Mouse (Mus musculus) natural killer cell, adult 2 months (primary cell): Measurements from ENCODE around the gene Acsf3.

Experiments used
- DNase-seq, 2 experiments: peaks; one replicate each; pipeline ENCODE4 v3.0.0; 2022; ENCODE audit warnings: low spot score in 2 of 2

Acsf3 gene

GRCm38 (mm10) chr8:122811870-122812494, 36.7 kb downstream of the Acsf3 start:
- no peak for DNase-seq

- no peak for DNase-seq
Observed at GRCm38 (mm10) chr8:122812610-122813250, 37.4 kb downstream of the Acsf3 start.

- no peak for DNase-seq
Observed at GRCm38 (mm10) chr8:122814608-122815007, 39.3 kb downstream of the Acsf3 start.

- no peak for DNase-seq
Observed at GRCm38 (mm10) chr8:122816965-122817364, 41.7 kb downstream of the Acsf3 start.

- no peak for DNase-seq
Observed at GRCm38 (mm10) chr8:122817724-122818496, 42.6 kb downstream of the Acsf3 start.

- DNase-seq: no peak
Observed at GRCm38 (mm10) chr8:122819776-122820175, 44.5 kb downstream of the Acsf3 start.

GRCm38 (mm10) chr8:122824571-122824970, 49.3 kb downstream of the Acsf3 start:
- DNase-seq: no peak

GRCm38 (mm10) chr8:122824986-122825385, 49.7 kb downstream of the Acsf3 start:
- DNase-seq: no peak

GRCm38 (mm10) chr8:122825408-122825807, 50.1 kb downstream of the Acsf3 start:
- DNase-seq: no peak

GRCm38 (mm10) chr8:122829396-122829795, 54.1 kb downstream of the Acsf3 start:
- no peak for DNase-seq

GRCm38 (mm10) chr8:122830349-122831061, 55.2 kb downstream of the Acsf3 start:
- peak; percentile 86 to 91 for DNase-seq

GRCm38 (mm10) chr8:122834416-122834815, 59.1 kb downstream of the Acsf3 start:
- no peak for DNase-seq

- DNase-seq: peak; percentile 66 to 80
Observed at GRCm38 (mm10) chr8:122834971-122835370, 59.7 kb downstream of the Acsf3 start.

GRCm38 (mm10) chr8:122836199-122836598, 60.9 kb downstream of the Acsf3 start:
- no peak for DNase-seq

GRCm38 (mm10) chr8:122836696-122837095, 61.4 kb downstream of the Acsf3 start:
- DNase-seq: no peak

- no peak for DNase-seq
Observed at GRCm38 (mm10) chr8:122844161-122844560, 68.9 kb downstream of the Acsf3 start.

- no peak for DNase-seq
Observed at GRCm38 (mm10) chr8:122845662-122846061, 70.4 kb downstream of the Acsf3 start.

- DNase-seq: no peak
Observed at GRCm38 (mm10) chr8:122847829-122848561, 72.7 kb downstream of the Acsf3 start, which contains the start of gene Cdh15. Gene Cdh15, plus strand, starts transcription at chr8:122847966.

- DNase-seq: no peak
Observed at GRCm38 (mm10) chr8:122849152-122849910, 74.0 kb downstream of the Acsf3 start.

- no peak for DNase-seq
Observed at GRCm38 (mm10) chr8:122850641-122851240, 75.5 kb downstream of the Acsf3 start.
